Mouse (Mus musculus) neural tube, embryonic 11.5 days (tissue): ENCODE measurements around the gene Sgcd. TPM values are rescaled to one million over a fixed set of nuclear protein-coding genes. Genes with fewer than 3 reads are reported as not detected.

ENCODE experiments used
- ATAC-seq: fragments of 200-750 bp; cut with Nextera tagmentation; 2 replicates; pipeline ENCODE4 v1.8.0; 2017; ENCODE audit warnings: moderate number of reproducible peaks, mild to moderate bottlenecking, moderate TSS enrichment, moderate library complexity; ENCODE audit not compliant: insufficient read depth, low FRiP score, low TSS enrichment
- DNase-seq: peaks from one replicate; pipeline ENCODE4 v3.0.0-alpha.2; 2015; ENCODE audit warnings: low spot score
- H3K27ac ChIP-seq: fragments of 300-500 bp; sonication (generic); 2 replicates; pipeline ENCODE4 v1.5.1; 2014; ENCODE audit warnings: low read depth, mild to moderate bottlenecking, low read length
- H3K27me3 ChIP-seq: fragments of 300-500 bp; sonication (generic); 2 replicates; pipeline ENCODE4 v1.6.1; 2014; ENCODE audit warnings: mild to moderate bottlenecking, low read length, mixed read lengths; ENCODE audit not compliant: control insufficient read depth, insufficient read depth
- H3K36me3 ChIP-seq: fragments of 300-500 bp; sonication (generic); 2 replicates; pipeline ENCODE4 v1.6.1; 2014; ENCODE audit warnings: mild to moderate bottlenecking, low read length, moderate library complexity, mixed read lengths; ENCODE audit not compliant: control insufficient read depth, insufficient read depth
- H3K4me1 ChIP-seq: fragments of 300-500 bp; sonication (generic); 2 replicates; pipeline ENCODE4 v1.6.1; 2014; ENCODE audit warnings: low read length, mixed read lengths; ENCODE audit not compliant: control insufficient read depth, insufficient read depth
- H3K4me2 ChIP-seq: fragments of 300-500 bp; sonication (generic); 2 replicates; pipeline ENCODE4 v1.6.1; 2014; ENCODE audit warnings: low read depth, mild to moderate bottlenecking, moderate library complexity
- H3K4me3 ChIP-seq: fragments of 300-500 bp; sonication (generic); 2 replicates; pipeline ENCODE4 v1.5.1; 2014; ENCODE audit warnings: low read depth, low read length
- H3K9ac ChIP-seq: fragments of 300-500 bp; sonication (generic); 2 replicates; pipeline ENCODE4 v1.6.1; 2014; ENCODE audit warnings: mild to moderate bottlenecking, low read length
- H3K9me3 ChIP-seq: fragments of 300-500 bp; sonication (generic); 2 replicates; pipeline ENCODE4 v1.6.1; 2016; ENCODE audit warnings: low read length; ENCODE audit not compliant: control insufficient read depth
- WGBS: fragments of 180-500 bp; shearing (Covaris S2); extraction: QIAGEN DNeasy Blood & Tissue Kit; methylation state at CpG from one replicate; pipeline ENCODE4 v1.1.7; 2014; 5-methylcytosine and 5-hydroxymethylcytosine counted together
- polyA plus RNA-seq: library from polyadenylated mRNA; unstranded; fragments of >200 nt; fragmentation: Nextera tagmentation; extraction: Ambion mirVana; gene quantifications from 2 replicates; pipeline ENCODE4 v1.2.1, GENCODE M21; 2014

Sgcd gene
- polyA plus RNA-seq, 1 experiment from 2014 or later, result 1.5 TPM

GRCm38 (mm10) chr11:47114366-47114765, 874.4 kb downstream of the Sgcd start:
- Histone ChIP-seq H3K27me3 (no peaks in the 10 kb centered on the region), H3K4me1 (no peaks in the 10 kb centered on the region), H3K9ac (no peak overlapping the region), H3K9me3 (no peaks in the 10 kb centered on the region), H3K4me2 (no peak overlapping the region), H3K27ac (no peak overlapping the region), H3K4me3 (no peak overlapping the region), H3K36me3 (no peaks in the 10 kb centered on the region)
- DNase-seq, result no peak
- WGBS, result 92% methylated on average over 4 of the region's 4 CpGs
- ATAC-seq, result no peak

- no peak for DNase-seq
- WGBS, result 58% methylated on average over 5 of the region's 5 CpGs
- no peaks in the 10 kb centered on the region for H3K4me1 ChIP-seq
Observed at GRCm38 (mm10) chr11:47113081-47113480, 875.7 kb downstream of the Sgcd start.

GRCm38 (mm10) chr11:47110314-47110713, 878.5 kb downstream of the Sgcd start:
- no peak for DNase-seq
- Histone ChIP-seq H3K36me3 (no peaks in the 10 kb centered on the region), H3K4me2 (no peak overlapping the region), H3K9me3 (no peaks in the 10 kb centered on the region), H3K27me3 (no peaks in the 10 kb centered on the region), H3K4me3 (no peak overlapping the region), H3K27ac (no peak overlapping the region), H3K9ac (no peak overlapping the region), H3K4me1 (no peaks in the 10 kb centered on the region)
- no peak for ATAC-seq

More at GRCm38 (mm10) chr11:47113081-47113480, 875.7 kb downstream of the Sgcd start:
- Histone ChIP-seq H3K9me3 (no peaks in the 10 kb centered on the region), H3K27me3 (no peaks in the 10 kb centered on the region), H3K4me3 (no peak overlapping the region), H3K36me3 (no peaks in the 10 kb centered on the region), H3K27ac (no peak overlapping the region), H3K9ac (no peak overlapping the region), H3K4me2 (no peak overlapping the region)
- no peak for ATAC-seq

- Histone ChIP-seq H3K4me1 (no peaks in the 10 kb centered on the region), H3K9ac (no peak overlapping the region), H3K27ac (no peak overlapping the region), H3K4me2 (no peak overlapping the region), H3K9me3 (no peaks in the 10 kb centered on the region), H3K36me3 (no peaks in the 10 kb centered on the region), H3K4me3 (no peak overlapping the region), H3K27me3 (no peaks in the 10 kb centered on the region)
- WGBS, result 79% methylated on average over 2 of the region's 2 CpGs
- ATAC-seq (no peak), DNase-seq (no peak)
Observed at GRCm38 (mm10) chr11:47107661-47108060, 881.1 kb downstream of the Sgcd start.

GRCm38 (mm10) chr11:47093296-47093912, 895.4 kb downstream of the Sgcd start:
- no peaks in the 10 kb centered on the region for H3K27me3 ChIP-seq
- no peak for DNase-seq
- no peaks in the 10 kb centered on the region for H3K9me3 ChIP-seq
- no peak overlapping the region for H3K9ac ChIP-seq
- no peak overlapping the region for H3K4me3 ChIP-seq
- no peak overlapping the region for H3K27ac ChIP-seq
- no peaks in the 10 kb centered on the region for H3K4me1 ChIP-seq
- WGBS, result 81% methylated on average over 5 of the region's 5 CpGs
- no peak for ATAC-seq
- H3K36me3 ChIP-seq, result no peaks in the 10 kb centered on the region
- no peak overlapping the region for H3K4me2 ChIP-seq

- ATAC-seq (no peak), DNase-seq (no peak)
- no peak overlapping the region for H3K4me2 ChIP-seq
- H3K9me3 ChIP-seq, result no peaks in the 10 kb centered on the region
- no peak overlapping the region for H3K9ac ChIP-seq
- H3K4me1 ChIP-seq, result no peaks in the 10 kb centered on the region
- H3K4me3 ChIP-seq, result no peak overlapping the region
- 96% methylated on average over 1 of the region's 1 CpGs for WGBS
- H3K27ac ChIP-seq, result no peak overlapping the region
- no peaks in the 10 kb centered on the region for H3K36me3 ChIP-seq
- no peaks in the 10 kb centered on the region for H3K27me3 ChIP-seq
Observed at GRCm38 (mm10) chr11:47082517-47082916, 906.3 kb downstream of the Sgcd start.

- H3K4me3 ChIP-seq, result no peak overlapping the region
- WGBS, result 80% methylated on average over 1 of the region's 1 CpGs
- ATAC-seq, result no peak
- H3K27me3 ChIP-seq, result no peaks in the 10 kb centered on the region
- no peak overlapping the region for H3K4me2 ChIP-seq
- no peak for DNase-seq
- H3K9me3 ChIP-seq, result no peaks in the 10 kb centered on the region
- H3K36me3 ChIP-seq, result no peaks in the 10 kb centered on the region
- H3K9ac ChIP-seq, result no peak overlapping the region
- no peak overlapping the region for H3K27ac ChIP-seq
- no peaks in the 10 kb centered on the region for H3K4me1 ChIP-seq
Observed at GRCm38 (mm10) chr11:47073538-47073937, 915.2 kb downstream of the Sgcd start.

- no peak overlapping the region for H3K4me2 ChIP-seq
- WGBS, result 94% methylated on average over 2 of the region's 2 CpGs
- DNase-seq (no peak), ATAC-seq (no peak)
- H3K36me3 ChIP-seq, result no peaks in the 10 kb centered on the region
- no peak overlapping the region for H3K4me3 ChIP-seq
- H3K4me1 ChIP-seq, result no peaks in the 10 kb centered on the region
- H3K27ac ChIP-seq, result no peak overlapping the region
- H3K27me3 ChIP-seq, result no peaks in the 10 kb centered on the region
- no peaks in the 10 kb centered on the region for H3K9me3 ChIP-seq
- no peak overlapping the region for H3K9ac ChIP-seq
Observed at GRCm38 (mm10) chr11:47071161-47071560, 917.6 kb downstream of the Sgcd start.

- DNase-seq (no peak), ATAC-seq (no peak)
- Histone ChIP-seq H3K27ac (no peak overlapping the region), H3K36me3 (no peaks in the 10 kb centered on the region), H3K4me2 (no peak overlapping the region), H3K4me3 (no peak overlapping the region), H3K4me1 (no peaks in the 10 kb centered on the region), H3K9ac (no peak overlapping the region), H3K9me3 (no peaks in the 10 kb centered on the region), H3K27me3 (no peaks in the 10 kb centered on the region)
- 87% methylated on average over 2 of the region's 2 CpGs for whole genome bisulfite sequencing
Observed at GRCm38 (mm10) chr11:47069769-47070384, 918.9 kb downstream of the Sgcd start.
